Mouse (Mus musculus): Measurements from ENCODE around the gene Cacng4. TPM values are rescaled to one million over a fixed set of nuclear protein-coding genes. Genes with fewer than 3 reads are reported as not detected.

The Cacng4 gene
- total RNA-seq (2023) = not detected

DNA sequence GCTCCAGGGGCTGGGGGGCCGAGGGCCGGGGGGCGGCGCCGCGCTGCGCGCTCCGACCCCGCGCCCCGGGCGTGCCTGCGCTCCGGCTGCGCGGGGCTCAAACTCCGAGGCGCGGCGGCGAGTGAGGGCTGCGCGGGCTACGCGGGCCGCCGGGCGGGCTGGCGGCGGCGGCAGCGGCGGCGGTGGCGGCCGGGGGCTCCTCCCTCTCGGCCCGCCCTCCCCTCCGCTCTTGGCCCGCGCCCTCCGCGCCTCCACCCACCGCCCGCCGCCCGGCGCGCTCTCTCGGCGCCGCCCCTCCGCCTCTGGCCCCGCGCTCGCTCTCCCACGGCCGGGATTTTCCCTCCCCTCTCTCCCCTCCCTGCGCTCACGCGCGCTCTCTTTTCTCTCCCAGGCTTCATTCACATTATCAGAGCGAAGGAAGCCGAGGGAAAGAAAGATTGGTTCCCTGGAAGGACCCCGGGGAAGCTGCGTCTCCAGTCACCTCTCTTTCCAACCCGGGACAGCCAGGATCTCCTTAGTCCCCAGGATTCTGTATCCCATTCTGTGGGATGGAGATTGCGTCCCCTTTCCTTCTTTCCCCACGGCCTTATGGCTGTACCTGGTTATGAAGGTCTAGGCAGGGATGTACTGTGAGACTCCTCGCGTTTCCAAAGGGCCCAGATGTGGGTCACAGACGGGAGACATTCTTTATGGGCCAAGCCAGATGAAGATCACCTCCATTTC is at the start of gene Cacng4:
Cacng4 (minus strand) TSS at position 11 of the 723 bp plus-strand sequence.

DNA sequence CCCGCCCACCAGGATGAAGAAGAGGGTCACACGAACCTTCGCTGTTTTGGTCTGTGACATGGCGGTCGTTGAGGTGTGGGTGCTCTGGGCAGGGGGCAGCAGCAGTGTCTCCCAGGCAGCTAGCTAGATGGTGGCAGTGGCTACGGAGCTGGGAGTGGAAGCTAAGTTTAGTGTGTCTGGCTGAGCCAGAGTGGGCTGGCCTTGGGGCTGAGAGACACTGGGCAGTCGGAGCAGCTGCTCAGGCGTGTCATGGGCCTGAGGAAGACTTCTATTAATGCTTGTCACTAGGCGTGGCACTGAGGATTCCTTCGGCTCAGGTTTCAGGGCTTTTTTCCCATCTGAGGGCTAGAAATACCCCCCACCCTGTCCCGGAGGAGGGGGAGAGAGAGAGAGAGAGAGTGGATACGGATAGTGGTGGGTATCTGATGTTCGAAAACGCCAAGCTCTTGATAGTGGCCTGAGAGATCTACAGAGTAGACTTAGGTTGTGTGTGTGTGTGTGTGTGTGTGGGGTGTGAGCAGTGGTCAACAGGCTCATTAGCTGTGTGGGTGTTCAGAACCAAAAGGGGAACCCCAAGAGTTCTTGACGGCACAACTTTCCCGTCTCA is 77.9 kb downstream of the Cacng4 start, which contains the start of gene Cacng1:
Cacng1 (minus strand) TSS at position 191 of the 607 bp plus-strand sequence.

Other genes with a start within 250 kb of the Cacng4 start
- 10 to 100 TPM; 66.0 to 68.6 TPM for gene Helz, start 246.6 kb downstream of the Cacng4 start, total RNA-seq (2023)
- gene Cacng1, start 78.0 kb downstream of the Cacng4 start, total RNA-seq (2023) = not detected
- gene Cacng5, start 120.5 kb upstream of the Cacng4 start, total RNA-seq (2023) = not detected